Mouse (Mus musculus) thymus, postnatal 4 days (tissue): ENCODE results near the gene Acot13.
A peak's percentile ranks its signal among the peaks of the same experiment; 100 is the strongest.

Experiments
- DNase-seq: peaks from one replicate; pipeline ENCODE4 v3.0.0; 2021

Acot13 gene

DNA sequence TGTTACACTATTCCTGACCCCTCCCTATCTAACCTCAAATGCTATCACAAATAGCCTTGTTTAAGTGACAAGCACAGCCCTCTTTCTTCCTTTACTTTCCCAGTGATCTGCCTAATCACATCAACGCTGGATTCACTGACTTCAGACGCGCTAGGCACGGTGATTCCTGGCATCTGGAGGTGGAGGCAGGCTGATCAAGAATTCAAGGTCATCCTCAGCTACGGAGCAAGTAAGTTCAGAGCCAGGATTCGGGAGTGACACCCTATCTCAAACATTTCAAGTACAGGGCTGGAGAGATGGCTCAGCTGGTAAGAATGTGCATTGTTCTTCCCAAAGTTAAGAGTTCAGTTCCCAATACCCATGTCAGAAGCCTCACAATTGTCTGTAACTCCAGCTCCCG is 5.2 kb downstream of the Acot13 start:
- no peak for DNase-seq

DNA sequence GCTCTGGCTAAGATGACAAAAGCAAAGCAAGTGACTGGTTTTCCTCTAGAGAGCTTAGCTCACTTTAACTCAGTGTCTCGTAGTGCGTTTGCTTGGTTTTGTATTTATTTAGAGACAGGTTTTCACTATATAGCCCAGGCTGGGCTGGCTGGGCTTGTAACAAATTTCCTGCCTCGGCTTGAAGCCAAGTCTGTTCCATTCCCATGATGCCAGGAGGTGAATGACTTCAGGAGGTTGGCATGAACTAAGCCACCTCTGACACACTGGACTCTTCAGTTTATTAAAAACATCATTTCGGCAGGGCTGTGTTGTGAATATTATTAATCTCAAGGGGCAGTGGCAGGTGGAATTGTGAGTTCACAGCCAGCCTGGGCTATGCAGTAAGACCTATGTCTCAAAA is 5.8 kb downstream of the Acot13 start:
- no peak for DNase-seq

GRCm38 (mm10) chr13:24824647-24825046 is 6.7 kb downstream of the Acot13 start:
- no peak for DNase-seq

GRCm38 (mm10) chr13:24822663-24823343 is 8.5 kb downstream of the Acot13 start:
- DNase-seq: no peak

DNA sequence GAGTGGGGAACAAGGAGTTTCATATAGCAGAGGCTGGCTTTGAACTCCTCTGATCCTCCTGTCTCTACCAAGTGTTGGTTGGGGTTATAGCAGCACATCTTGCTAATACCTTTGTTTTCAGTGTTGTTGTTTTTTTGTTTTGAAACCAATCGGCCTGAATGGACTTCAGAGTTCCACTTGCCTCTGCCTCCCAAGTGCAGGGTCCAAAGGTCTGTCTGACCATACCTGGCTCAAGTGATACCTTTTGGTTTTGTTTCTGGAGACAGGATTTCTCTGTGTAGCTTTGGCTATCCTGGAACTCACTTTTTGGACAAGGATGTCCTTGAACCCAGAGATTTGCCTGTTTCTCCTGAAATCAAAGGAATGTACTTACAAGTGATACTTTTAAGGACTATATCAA is 11.4 kb downstream of the Acot13 start:
- no peak for DNase-seq

GRCm38 (mm10) chr13:24816125-24817092 is 14.9 kb downstream of the Acot13 start:
- DNase-seq: peak; percentile 16

DNA sequence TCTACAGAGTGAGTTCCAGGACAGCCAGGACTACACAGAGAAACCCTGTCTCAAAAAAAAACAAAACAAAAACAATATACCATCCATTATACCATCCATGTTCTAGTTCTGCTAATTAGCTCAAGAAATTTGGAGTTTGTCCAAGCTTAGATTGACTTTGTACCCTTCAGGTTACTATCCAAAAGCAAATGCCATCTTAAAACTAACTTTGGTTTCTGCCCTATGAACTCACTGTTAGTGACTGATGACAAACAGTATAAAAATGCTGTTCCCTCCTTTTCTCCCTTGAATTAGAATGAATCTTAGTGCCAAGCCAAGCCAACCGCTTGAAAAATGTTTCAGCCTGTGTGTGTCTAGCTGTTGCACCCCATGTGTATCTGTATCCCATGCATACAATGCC is 16.7 kb downstream of the Acot13 start:
- DNase-seq: no peak

DNA sequence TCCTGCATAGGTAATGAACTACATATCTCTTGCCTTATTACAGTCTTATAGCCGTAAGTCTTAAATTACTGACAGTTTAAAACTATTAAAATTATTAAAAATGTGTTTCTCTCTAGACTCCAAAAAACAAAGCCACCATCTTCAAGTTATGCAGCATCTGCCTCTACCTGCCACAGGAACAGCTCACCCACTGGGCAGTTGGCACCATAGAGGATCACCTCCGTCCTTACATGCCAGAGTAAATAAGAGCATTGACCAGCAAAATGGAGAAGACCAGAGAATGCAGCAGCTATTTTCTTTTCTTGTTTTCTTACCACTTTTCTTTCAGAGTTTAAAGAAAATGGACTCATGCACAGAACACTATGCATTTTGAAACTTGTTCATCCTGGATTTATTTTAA is 18.8 kb downstream of the Acot13 start:
- no peak for DNase-seq

DNA sequence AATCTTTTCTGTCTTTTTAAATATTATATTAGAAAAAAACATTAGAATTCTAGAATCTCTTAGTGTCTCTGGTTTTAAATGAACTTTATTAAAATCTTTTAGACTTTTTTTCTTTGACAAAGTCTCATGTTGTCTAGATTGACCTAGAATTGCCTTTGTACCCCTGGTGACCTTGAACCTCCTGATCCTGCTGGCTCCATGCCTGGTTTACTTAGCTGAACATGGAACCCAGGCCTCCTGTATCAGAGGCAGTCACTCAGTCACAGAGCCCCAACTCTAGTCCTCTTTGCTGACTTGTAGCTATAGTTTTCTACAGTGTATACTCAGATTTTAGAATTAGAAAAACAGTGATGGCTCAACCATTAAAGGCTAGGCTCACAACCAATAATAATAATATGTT is 25.3 kb downstream of the Acot13 start:
- DNase-seq: no peak

DNA sequence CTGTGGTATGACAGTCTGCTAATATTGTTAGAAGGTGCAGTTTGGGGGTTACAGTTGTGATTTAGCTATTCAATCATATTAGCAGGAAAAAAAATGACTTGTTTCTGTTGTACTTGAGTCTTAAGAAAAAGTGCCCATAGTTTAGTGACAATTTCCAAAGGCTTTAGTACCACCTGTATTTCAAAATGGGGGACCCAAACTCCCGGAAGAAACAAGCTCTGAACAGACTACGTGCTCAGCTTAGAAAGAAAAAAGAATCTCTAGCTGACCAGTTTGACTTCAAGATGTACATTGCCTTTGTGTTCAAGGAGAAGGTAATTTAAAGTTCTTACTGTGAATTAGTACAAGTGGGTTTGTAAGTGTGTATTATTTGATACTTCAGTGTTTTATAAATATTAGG is 28.1 kb downstream of the Acot13 start:
- no peak for DNase-seq

- peak; percentile 50 for DNase-seq
Observed at GRCm38 (mm10) chr13:24802131-24802691, 29.1 kb downstream of the Acot13 start.

GRCm38 (mm10) chr13:24801308-24801921 is 29.9 kb downstream of the Acot13 start, which contains the start of gene BC005537:
Gene BC005537, plus strand, starts transcription at chr13:24801657.
- DNase-seq: peak; percentile 84

DNA sequence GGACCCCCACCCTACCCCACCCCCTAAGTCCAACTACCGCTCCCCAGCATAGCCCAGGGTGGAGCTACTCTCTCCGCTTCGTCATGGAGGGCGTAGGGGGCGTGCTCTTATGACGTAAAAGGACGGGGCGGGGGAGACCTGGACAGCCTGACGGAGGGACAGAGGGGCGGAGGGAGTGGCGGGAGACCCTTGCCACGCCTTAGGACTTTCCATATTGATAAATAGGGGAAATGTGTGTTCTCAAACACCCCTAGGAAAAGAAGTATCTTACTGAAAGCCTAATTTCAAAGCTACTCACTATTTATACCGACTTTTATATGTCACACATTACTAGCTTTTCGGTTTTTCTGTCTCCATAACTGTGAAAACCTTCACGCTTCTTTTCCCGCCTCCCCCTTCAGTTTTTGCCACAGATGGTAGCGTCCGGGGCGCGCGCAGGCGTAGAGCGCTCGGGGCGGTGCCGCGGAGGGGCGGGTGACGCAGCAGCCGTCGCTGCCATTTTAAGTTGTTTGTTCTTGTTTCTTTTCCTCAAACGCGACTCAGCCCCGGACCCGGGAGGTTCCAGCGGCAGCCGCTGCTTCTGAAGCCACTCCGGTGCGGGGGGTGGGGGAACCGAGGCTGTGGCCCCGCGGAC is 30.5 kb downstream of the Acot13 start:
- DNase-seq: peak; percentile 97

DNA sequence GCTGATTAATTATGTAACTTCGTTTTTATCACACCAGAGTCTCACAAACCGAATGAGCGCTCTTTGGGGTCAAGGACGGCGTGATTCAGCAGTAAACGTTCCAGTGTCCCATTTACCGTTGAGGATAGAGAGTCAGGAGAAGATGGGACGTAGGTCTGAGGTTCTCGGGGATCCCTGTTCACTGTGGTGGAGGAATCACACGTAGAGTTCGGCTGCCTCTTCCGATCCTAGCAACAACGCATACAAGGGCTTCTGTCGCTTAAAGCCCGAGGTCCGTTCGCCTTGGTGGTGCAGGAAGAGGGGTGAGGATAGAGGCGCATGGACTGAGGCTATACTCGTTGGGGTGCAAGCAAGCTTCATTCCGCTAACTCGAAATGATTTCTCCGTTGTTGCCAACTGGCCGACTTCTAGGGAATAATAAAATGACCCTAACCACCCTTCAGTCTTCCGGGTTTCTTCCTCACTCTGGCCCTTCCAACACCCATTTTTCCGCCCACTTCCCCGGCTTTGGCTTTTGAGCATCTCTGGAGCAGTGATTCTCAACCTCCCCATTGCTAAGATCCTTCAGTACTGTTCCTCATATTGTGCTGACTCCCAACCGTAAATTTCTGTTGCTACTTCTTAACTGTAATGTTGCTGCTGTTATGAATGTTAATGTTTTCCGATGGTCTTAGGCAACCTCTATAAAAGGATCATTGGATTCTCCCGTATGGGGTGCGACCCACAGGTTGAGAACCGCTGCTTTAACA is 31.2 kb downstream of the Acot13 start:
- DNase-seq: peak; percentile 52

DNA sequence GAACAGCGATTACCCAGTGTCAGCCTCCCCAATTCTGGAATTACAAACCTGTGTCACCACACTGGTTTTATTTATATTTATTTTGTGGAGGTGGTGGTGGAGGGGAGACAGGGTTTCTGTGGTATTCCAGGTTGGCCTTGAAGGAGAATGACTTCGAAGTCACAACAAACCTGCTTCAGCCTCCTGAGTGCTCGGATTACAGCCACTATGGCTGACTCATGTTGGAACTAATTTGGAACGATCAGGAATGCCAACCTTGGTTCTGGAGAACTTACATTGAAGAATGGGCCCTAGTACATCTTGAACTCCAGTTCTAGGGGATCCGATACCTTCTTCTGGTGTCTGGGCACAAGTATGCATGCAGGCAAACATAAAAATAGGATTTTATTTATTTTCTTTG is 32.0 kb downstream of the Acot13 start:
- DNase-seq: no peak

DNA sequence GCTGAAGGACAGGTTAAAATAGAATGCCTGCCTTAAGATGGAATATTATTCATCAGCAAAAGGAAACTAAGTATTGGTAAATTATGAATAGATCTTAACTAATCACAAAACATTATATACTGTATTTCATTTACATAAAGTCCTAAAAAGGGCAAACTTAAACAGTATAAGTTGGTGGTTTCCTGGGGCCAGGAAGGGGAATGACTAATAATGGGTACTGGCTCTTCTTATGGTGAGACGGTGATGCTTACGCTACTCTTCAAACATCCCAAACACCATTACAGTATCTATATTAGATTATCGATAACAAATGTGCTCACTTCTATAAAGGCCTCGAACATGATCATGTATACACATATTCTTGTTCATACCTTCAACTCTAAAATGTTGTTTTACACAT is 32.7 kb downstream of the Acot13 start:
- no peak for DNase-seq

DNA sequence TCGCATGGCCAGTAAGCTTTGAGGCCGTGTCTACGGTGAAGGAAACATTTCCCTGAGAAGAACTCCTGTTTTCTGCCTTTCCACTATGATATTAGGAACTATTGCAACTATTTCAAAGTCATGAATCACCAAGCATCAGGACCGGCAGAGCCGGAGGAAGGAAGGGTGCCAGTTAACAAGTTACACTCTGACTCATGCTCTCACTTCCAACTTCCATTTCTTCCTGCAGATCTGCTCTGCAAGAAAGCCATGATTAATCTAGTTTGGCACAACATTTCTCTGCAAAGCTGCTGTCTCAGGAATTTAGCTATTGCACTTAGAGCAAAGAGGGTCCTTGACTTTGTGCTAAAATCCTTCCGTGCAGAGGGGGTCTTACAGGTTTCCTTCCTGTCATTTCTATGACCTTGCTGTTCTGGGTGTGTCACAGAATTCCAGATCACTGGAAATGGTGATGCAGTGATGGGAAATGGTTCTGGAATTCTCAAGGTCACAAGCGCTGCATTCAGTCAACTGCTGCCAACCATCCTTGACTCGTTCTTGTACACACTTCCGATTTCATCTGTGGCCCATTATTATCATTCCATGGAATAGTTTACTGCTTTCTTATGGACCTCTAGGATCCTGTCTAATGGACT is 38.8 kb downstream of the Acot13 start:
- no peak for DNase-seq

DNA sequence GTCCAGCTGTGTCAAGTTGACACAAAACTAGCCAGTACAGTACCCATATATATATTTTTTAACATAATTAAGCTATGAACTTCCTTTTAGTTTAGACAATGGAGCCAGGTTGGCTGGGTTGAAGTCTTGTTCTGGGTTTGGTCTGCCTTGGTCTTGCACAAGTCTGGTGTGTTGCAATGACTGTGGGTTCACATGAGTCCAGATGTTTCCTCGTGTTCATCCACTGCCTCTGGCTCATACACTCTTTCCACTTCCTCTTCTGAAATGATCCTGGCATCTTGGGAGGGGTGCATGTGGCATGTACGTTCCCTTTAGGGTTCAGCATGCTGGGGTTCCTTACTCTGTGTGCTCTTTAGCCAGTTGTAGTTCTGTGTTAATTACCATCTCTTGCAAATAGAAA is 40.0 kb downstream of the Acot13 start:
- no peak for DNase-seq

DNA sequence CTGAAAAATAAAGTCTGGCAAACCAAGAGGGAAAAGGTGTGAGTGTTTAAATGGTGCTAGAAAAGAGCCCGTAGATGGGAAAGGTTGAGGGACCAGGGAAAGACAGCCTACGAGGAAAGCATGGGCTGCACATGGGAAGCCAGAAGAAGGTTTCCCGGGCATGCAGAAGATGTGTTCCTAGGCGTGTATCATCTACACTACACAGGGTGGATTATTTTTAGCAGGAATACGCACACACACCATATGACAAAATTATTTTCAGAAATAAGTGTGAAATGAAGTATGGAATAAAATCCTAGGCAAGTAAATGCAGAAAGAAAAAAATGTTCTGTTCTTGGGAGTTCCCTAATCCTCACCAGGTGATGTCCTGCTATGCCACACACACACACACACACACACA is 43.9 kb downstream of the Acot13 start:
- no peak for DNase-seq

DNA sequence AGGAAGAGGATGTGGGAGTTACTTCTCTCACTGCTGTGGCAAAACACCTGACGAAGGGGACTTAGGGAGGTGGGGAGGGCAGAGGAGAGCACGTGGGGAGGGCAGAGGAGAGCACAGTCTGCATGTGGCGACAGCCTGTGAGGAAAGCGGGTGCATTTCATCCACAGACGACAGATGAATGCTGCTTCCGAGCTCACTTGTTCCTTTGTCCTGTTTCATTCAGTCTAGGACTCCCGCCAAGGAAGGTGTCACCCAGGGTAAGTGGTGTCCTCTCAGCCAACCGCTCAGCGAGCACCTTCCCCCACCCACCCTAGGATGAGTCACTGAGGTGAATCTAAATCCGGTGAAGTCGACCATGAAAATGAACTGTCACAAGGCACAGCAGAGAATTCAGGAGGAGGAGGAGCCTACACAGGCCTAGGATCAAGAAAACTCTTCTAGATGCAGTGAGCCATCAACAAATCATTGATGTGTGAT is 45.3 kb downstream of the Acot13 start:
- DNase-seq: peak; percentile 62

- DNase-seq: no peak
Observed at GRCm38 (mm10) chr13:24781916-24782315, 49.4 kb downstream of the Acot13 start.
